Mouse (Mus musculus): Measurements from ENCODE around the gene Ubxn6. TPM values are rescaled to one million over a fixed set of nuclear protein-coding genes. Genes with fewer than 3 reads are reported as not detected.
"Not testable (repeated sequence)": the region's sequence is repeated elsewhere in the genome, so short reads cannot be mapped to it uniquely, and the experiment has no call there.

The Ubxn6 gene
- total RNA-seq, 2 experiments from 2014 or later: 82.9 to 89.3 TPM

GRCm38 (mm10) chr17:56065715-56066114 is 9.1 kb downstream of the Ubxn6 start:
- peak; percentile 55 for TF ChIP-seq CTCF (conservative IDR thresholded peaks at IDR 0.05)
- not testable (repeated sequence) for DNase-seq (ENCODE audit: low spot score in 2 of 2); H3K4me3 ChIP-seq; H3K27ac ChIP-seq

GRCm38 (mm10) chr17:56062081-56062480 is 12.7 kb downstream of the Ubxn6 start:
- Histone ChIP-seq H3K4me3 (no peak overlapping the region), H3K27ac (no peak overlapping the region)
- no peak for TF ChIP-seq CTCF (conservative IDR thresholded peaks at IDR 0.05)
- no peak for DNase-seq (ENCODE audit: low spot score in 2 of 2)

- TF ChIP-seq CTCF (conservative IDR thresholded peaks at IDR 0.05): peak; percentile 38
- Histone ChIP-seq H3K27ac (peak overlapping the region; percentile 32; the same call in 1 of the 2 replicates), H3K4me3 (no peak overlapping the region)
- DNase-seq (ENCODE audit: low spot score in 2 of 2): no peak
Observed at GRCm38 (mm10) chr17:56057381-56058120, 17.3 kb downstream of the Ubxn6 start.

DNA sequence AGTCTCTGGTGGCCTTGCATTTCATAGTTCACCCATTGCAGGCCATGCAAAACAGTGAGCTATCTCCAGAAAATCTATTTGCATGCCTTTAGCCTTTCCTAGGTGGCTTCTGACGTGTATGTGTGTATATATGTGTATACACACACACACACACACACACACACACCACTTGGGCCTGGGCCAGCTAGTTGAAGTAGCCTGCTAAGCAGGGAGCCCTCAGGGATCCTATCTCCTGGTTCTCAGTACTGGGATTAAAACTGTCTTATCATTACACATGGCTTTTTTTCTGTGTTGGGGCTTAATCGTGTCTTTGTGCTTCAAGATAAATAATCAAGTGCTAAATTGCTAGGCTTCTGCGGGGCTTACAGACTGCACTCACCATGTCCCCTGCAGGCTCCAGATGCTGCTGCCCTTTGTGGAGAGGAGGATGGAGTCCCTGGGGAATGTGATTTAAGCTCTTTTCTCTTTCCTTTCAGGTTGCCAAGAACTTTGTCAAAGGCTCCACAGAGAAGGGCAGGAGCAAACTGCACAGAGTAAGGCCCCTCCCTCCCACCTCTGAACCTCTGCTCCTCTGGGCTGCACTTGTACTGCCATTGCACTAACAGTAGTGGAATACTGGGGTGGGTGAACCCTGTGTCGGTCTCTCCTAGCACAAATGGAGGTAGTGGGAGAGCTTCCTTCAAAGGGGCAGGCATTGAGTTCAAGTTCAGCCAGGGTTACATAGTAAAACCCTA is 18.7 kb downstream of the Ubxn6 start:
- no peak overlapping the region for H3K4me3 ChIP-seq
- H3K27ac ChIP-seq: no peak overlapping the region
- no peak for DNase-seq (ENCODE audit: low spot score in 2 of 2)
- TF ChIP-seq CTCF (conservative IDR thresholded peaks at IDR 0.05): no peak

DNA sequence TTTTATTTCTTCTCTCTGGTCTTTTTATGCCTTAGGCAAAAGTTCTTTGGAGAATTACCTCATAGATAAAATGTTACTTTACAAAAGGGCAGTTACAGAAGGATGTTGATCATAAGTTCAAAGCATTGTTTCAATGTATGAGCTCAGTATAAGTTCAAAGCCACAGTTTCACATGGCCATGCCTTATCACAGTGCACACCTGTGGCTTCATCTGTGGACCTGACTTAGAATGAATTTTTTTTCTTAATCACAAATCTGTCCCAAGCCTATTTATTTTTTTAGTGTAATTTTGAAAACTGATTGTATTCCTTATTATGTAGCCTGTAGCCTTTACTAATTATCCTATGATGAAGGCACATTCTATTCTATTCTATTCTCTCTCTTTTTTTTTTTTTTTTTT is 19.9 kb downstream of the Ubxn6 start:
- no peak for TF ChIP-seq CTCF (conservative IDR thresholded peaks at IDR 0.05)
- no peak for DNase-seq (ENCODE audit: low spot score in 2 of 2)
- Histone ChIP-seq H3K4me3 (no peak overlapping the region), H3K27ac (no peak overlapping the region)

GRCm38 (mm10) chr17:56051369-56051768 is 23.5 kb downstream of the Ubxn6 start:
- H3K27ac ChIP-seq: no peak overlapping the region
- no peak overlapping the region for H3K4me3 ChIP-seq
- DNase-seq (ENCODE audit: low spot score in 2 of 2): no peak
- no peak for TF ChIP-seq CTCF (conservative IDR thresholded peaks at IDR 0.05)

GRCm38 (mm10) chr17:56040857-56041163 is 34.0 kb downstream of the Ubxn6 start:
- TF ChIP-seq CTCF (conservative IDR thresholded peaks at IDR 0.05): no peak
- DNase-seq (ENCODE audit: low spot score in 2 of 2): no peak
- Histone ChIP-seq H3K4me3 (peak overlapping the region; percentile 69), H3K27ac (no peak overlapping the region)

GRCm38 (mm10) chr17:56040030-56040856 is 34.6 kb downstream of the Ubxn6 start, which contains the start of gene Chaf1a:
Chaf1a (plus strand) TSS chr17:56040439.
- Histone ChIP-seq H3K4me3 (peak within 1 kb of the TSS; percentile 69), H3K27ac (peak within 1 kb of the TSS; percentile 63)
- TF ChIP-seq CTCF (conservative IDR thresholded peaks at IDR 0.05): no peak
- peak; percentile 93 to 98 for DNase-seq (ENCODE audit: low spot score in 2 of 2)

DNA sequence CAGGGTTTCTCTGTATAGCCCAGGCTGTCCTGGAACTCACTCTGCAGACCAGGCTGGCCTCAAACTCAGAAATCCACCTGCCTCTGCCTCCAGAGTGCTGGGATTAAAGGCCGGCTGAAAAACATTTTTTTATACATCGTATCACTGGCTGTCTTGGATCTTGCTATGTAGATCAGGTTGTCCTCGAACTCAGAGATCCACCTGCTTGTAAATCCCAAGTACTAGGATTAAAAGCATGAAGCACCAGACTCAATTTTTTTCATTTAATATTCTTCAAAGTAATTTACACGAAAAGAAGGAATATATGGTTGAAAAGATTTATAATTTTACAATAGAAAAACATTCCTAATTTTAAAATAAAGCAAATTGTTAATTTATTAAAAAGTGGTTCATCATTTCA is 35.5 kb downstream of the Ubxn6 start:
- H3K27ac ChIP-seq: peak overlapping the region; percentile 63; the same call in 1 of the 2 replicates
- H3K4me3 ChIP-seq: peak overlapping the region; percentile 69
- TF ChIP-seq CTCF (conservative IDR thresholded peaks at IDR 0.05): no peak

GRCm38 (mm10) chr17:56038583-56039261 is 36.1 kb downstream of the Ubxn6 start:
- H3K27ac ChIP-seq: no peak overlapping the region
- no peak for TF ChIP-seq CTCF (conservative IDR thresholded peaks at IDR 0.05)
- no peak overlapping the region for H3K4me3 ChIP-seq
- no peak for DNase-seq (ENCODE audit: low spot score in 2 of 2)

More for the DNA sequence above, 35.5 kb downstream of the Ubxn6 start:
- no peak for DNase-seq (ENCODE audit: low spot score in 2 of 2)

DNA sequence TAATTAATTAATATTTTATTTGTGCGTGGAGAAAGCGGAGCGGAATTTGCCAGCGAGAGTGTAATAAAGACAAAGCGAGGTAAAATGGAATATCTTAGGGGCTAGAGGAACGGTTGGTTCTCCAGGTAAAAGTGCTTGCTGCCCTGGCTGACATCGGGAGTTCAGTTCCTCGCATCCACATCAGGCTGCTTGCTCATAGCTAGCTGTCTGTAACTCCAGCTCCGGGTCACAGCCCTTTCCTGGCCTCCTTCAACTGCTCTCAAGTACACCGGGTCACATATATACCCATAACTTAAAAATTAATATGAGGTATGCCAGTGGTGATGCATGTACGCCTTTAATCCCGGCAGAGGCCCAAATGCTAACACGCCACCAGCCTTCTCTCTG is 37.9 kb downstream of the Ubxn6 start:
- H3K27ac ChIP-seq: peak overlapping the region; percentile 48; the same call in 1 of the 2 replicates

DNA sequence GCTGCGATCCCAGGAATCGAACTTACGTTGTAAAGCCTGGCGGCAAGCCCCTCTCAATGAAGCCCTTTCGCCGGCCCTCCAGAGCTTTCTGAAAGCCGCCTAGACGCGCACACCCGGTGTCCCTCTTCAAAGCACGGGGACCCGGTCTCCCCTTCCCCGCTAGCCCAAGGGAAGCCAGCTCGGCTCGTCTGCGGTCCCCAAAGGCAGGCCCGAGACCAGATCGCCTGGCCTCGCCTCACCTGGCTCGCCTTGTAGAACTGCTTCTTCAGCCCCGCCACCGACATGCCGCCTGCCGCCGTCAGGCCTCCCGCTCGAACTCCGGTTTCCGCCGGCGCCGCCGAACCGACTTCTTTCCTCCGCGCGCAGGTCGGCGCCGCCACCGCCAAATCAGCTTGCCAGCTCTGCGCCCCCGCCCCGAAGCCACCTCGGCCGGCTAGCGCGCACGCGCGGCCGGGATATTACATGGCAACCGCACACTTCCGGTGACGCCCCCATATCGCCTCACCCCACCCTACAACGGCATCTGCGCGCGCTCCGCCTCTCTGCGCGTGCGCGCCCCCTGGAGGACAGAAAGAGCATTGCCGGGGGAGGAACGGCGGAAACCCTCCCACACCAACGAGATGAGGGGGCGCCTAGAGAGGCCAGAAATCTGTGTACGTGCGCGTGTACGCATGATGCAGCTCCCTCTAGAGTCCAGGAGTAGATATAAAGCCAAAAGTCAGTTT is 38.5 kb downstream of the Ubxn6 start, which contains the start of gene Sh3gl1:
Sh3gl1 (minus strand) TSS at position 460 of the 725 bp plus-strand sequence.
- peak; percentile 99 to 100 for DNase-seq (ENCODE audit: low spot score in 2 of 2)
- Histone ChIP-seq H3K27ac (peak within 1 kb of the TSS; percentile 96), H3K4me3 (peak within 1 kb of the TSS; percentile 100)
- peak; percentile 96 for TF ChIP-seq CTCF (conservative IDR thresholded peaks at IDR 0.05)

More for the DNA sequence above, 37.9 kb downstream of the Ubxn6 start:
- H3K4me3 ChIP-seq: peak overlapping the region; percentile 35
- DNase-seq (ENCODE audit: low spot score in 2 of 2): no peak
- TF ChIP-seq CTCF (conservative IDR thresholded peaks at IDR 0.05): peak; percentile 1
